Mouse (Mus musculus) G1E (cell line): ENCODE data around the gene Magi2.

ENCODE experiments used
- CTCF ChIP-seq: IDR thresholded peaks from 2 replicates; pipeline ENCODE4 v1.5.1; 2012; ENCODE audit warnings: low read depth, low read length, inconsistent platforms, mixed read lengths
- GATA1 ChIP-seq: IDR thresholded peaks from 2 replicates; pipeline ENCODE4 v1.6.1; 2012; ENCODE audit warnings: borderline replicate concordance, low read length, inconsistent platforms, mixed read lengths

DNA sequence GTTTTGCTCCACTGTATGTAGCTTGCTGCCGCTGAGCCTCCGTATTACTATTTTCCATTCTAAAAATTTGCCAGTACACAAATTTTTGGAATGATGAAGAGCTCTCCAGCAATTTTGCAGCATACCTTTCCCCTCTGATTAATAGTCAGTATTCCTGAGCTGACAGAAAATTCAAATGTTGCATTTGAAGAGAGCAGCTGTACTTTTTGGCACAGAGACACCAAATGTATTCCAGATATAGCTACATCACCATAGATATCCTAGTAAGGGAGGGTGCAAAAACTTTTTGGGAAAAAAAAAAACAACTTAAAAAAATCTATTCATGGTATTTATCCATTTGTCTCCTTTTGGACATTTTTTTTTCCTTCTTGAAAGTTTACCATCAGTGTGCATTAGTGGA is 518.5 kb downstream of the Magi2 start:
- TF ChIP-seq CTCF: no peak
- no peak for TF ChIP-seq GATA1
